Mouse (Mus musculus) layer of hippocampus, adult 11-12 months (tissue): ENCODE measurements around the gene Sms.

Experiments used
- DNase-seq: peaks from one replicate; pipeline ENCODE4 v3.0.0; 2022; ENCODE audit warnings: low spot score

Sms gene

DNA sequence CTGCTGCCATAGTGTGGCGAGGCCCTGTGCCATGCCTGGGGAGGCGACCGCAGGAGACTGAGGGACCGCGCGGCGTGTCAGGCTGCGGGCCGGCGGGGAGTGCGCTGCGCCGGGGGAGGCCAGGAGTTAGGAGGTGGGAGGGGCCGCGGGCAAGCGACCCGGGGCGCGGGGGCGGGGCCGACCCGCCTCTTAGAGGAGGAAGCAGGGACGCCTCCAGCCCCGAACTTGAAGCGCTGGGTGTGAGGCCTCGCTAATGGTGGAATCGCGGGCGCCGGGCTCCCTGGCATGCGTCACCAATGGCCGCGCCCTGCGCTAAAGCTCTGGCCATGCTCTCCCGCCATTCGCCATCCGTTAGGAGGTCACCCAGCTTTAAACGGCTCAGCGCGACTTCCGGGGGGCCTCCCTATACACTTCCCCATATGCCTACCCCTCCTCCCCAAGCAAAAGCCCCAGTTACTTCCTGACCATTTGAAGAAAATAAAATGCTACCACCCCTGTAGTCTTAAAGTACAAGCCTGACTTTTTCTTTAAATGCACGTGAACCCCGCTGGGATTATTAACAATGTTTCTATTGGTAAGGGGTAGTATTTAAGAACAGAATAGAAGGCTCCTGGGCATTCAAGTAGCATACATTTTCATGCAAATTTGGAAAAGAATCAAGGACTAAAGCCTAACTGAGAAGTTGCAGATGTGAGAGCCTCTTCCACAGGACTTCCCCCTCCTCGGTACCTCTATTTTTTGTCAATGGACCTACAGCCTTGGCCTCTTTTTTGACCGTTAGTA lies at the start of gene Sms:
TSS of gene Sms (minus strand) at position 344 of the 783 bp plus-strand sequence.
- peak; percentile 29 for DNase-seq

DNA sequence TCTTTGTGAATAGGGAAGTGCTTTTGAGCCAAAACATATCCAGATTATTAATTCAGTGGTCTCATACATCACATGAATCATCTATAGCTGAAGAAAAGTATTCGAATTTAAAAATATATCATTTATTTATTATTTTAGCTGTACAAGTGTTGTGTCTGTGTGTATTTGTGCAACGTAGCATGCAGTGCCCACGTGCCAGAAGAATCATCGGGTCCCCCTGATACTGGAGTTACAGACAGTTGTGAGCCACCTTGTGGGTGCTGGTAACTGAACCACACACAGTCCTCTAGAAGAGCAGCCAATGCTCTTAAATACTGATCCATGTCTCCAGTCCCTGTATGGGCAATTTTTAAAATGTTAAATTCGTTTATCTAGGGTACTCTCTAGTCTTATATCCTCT lies 14.3 kb upstream of the Sms start:
- no peak for DNase-seq

DNA sequence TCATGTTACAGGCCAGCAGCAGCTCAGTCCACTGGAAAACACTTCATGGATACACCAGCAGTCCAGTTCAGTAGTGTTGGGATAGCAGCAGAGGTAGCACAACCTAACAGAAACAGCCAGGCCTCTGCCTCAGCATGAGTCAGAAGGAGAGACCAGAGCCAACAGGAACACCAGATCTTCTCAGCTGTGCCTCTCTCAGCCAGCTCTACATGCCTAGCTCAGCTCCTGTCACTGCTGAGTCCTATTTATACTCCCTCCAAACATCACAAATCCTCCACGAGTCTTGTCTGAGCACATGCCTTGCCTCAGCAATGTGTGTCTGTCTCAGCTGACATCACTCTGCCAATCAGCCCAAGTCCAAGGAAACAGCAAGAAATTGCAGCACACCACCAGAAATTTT lies 12.4 kb upstream of the Sms start:
- no peak for DNase-seq

DNA sequence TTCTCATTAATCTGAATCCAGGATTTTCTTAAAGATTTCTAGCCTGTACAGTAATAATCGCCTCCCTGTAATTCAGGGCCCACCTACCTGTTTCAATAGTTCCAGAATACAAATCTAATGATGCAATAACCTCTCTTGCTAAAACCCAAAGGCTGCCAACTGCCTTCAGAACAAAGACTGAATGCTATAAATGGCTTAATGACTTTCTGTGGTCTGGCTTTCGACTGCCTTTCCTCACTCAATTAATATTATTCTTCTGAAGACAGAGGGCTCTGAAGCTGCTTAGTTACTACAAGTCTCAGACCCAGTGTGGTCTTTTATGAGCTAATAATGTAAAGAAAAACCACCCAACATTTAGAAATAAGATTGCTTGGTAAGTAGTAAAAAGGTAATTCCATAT lies 9.8 kb upstream of the Sms start:
- no peak for DNase-seq

DNA sequence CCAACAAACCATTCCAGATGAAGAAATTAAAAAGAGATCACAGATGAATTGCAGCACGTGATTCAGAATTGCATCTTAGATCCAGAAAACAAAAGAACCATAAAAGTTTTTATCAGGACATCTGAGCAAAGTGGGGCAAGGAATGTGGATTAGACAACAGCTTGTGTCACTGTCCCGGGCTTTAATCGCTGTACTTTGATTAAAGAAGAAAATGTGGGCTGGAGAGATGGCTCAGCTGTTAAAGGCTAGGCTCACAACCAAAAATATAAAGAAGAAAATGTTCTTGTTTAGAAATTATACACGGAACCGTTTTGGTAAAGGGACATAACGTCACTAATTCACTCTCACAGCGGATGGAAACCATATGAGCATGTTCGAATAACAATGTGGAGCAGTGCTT lies 7.9 kb upstream of the Sms start:
- no peak for DNase-seq

DNA sequence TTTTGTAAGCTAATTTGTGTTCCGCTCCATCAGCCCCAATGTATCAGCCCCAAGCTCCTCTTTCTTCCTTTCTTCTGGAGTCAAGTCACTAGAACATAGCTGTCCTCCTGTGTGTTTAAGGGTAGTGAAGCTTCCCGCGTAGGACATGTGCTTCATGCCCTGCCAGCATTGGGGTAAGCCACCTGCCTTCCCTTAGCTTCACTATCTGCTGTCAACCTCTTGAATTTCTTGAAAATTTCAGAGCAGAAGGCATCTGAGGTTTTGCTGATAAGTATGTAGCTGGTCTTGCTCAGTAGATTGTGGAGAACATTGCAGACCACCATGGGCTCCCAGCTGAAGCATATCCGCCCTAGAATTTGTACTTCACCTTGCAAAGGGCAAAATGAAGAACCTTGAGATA lies 1.1 kb upstream of the Sms start:
- no peak for DNase-seq

DNA sequence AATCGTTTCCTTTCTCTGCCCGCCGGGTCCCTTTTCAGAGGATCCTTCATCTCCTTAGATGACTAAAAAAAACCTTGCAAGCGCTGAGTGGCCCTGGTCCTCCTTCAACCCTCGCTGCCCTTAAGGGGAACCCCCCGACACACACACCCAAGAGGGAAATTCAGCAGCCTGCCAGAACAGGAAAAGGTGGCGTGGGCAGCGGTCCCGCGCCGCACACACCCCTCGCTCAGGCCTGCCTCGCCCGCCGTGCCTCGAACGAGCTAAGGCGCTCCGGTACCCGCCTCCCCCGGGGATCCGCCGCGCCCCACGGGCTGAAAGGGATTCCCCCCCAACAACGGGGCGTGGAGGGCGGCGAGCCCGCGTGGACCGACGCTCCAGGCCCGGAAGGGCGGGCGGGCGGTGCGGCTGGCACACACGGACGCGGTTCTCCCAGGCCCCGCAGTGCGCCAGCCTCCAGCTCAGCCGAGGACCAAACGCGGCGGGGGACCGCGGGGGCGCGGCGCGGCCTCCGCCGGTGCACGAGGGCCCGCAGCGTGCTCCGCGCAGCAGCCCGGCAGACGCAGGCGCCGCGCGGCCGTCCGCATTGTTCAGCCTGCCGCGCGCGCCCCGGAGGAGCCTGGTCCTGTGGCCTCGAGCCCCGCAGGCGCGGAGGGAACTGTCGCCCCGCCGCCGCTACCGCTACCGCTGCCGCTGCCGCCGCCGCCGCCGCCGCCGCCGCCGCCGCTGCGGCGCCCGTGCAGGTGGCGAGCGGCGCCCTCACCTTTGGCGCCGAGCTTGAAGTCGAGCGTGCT lies 747 bp downstream of the Sms start:
- DNase-seq = peak; percentile 7

DNA sequence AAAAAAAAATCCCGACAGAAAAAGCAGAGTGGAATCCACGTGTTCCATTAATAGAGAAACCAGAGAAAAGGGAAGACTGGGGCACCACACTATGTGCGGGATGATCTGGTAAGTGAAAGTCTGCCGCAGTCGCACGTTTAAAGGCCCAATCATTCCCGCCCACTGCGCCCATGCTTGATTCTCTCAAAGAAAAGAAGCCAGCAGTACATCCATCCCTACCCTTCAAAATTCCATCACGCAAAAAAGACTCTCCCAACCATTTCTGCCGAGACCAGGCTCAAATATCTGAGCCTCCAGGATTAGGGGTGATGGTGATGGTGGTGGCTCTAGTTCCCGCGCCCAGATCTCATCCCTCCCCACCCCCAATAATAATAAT lies 1.3 kb downstream of the Sms start:
- DNase-seq = peak; percentile 15

DNA sequence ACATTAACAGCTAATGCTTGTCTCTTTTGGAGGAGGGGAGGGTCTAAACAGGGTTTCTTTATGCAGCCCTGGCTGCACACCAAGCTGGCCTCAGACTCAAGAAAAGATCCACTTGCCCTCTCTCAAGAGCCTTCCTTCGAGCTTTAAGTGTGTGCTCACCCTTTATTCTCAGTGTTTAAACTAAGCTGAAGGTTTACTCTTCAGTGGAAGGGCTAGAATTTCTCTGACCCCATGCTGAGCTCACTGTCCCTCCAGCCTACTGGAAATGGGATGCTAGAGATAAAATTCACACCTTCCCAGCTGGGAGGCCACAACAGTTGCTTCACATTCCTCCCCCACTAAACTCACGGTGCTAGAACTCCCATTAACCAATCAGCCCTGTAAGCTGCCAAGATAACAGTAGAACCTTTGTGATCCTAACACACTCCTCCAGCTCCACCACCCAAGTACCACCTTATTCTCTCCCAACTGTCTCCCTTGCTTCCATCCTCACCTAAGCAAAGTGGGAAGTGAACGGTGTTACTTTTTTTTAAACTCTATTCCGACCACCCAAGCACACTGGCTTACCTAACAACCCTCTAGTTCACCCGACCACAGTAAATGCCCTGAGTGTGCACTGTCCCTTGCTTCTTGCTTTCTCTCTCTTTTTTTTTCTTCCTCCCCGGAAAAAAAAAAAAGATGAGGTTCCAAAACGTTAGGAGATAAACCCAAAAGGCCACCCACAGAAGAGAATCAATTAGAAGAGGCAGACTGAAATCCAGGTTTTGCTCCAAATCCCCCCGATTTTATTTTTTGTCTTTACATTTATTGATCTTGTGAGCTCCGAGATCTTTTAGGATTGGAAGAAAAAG lies 2.0 kb downstream of the Sms start:
- no peak for DNase-seq

DNA sequence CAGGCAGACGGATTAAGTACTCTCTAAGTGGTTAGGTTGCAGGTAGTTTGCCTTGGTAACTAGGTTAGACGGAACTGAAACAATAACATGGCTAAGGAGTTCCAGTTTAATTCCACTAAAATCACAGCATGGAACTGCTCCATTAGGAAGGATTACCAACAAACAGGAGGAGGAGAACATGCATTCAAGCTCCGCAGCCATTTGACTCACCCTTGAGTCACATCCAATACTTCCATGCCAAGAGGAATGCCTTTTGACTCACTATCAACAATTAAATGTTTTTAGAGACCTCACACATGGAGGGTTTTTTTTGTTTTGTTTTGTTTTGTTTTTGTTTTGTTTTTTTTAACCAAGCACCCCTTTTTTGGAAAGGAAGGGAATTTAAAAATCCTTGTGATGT lies 3.3 kb downstream of the Sms start:
- DNase-seq = no peak

DNA sequence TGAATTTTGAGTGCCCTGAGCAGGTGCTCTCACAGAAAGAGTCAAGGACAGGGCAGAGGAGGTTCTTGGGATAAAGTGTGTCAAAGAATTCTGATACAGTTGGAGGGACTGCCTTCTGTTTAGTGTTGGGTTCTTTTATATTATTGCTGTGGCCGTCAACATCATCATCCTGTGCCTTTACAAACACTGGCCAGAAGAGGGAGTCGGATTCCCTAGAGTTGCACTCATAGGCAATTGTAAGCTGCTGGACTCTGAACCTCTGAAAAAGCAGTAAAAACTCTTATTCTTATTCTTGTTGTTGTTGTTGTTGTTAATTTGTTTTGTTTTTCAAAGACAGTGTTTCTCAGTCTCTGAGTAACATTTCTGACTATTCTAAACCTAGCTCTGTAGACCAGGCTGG lies 5.3 kb downstream of the Sms start:
- peak; percentile 10 for DNase-seq

DNA sequence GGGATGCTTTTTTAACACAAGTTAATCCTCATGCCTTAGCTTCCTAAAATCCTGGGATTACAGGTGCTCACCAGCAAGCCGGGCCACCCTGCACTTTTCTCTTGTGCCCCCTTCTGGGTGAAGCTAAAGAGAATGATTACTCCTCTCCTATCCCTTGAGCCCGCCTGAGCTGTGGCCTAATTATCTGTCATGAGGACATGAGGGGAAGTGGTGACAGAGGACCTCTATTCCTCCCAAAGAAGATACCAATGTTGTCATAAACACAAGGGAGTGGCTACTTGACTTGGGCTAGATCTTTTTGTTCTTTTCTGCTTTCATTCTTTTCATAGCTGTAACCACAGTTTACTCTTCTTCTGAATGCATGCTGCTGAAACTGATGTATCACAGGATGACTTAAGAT lies 9.2 kb downstream of the Sms start:
- no peak for DNase-seq

DNA sequence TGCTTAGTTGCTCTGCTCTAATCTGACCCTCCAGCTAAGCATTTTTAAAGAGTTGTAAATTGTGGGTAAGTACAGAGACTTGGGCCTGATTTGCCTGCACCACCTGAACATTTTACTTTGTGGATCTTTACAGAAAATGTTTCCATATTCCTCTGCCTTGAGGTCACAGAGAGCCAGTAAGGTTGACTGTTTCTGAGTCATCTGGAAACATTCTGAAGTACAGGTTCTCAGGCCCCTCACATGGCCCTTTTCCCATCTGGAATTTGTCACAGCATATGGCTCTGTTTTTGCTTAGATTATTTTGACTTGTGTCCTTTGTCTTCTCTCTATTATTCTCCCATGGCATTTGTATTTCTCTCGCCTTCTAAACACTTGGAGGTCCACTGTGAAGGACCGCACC lies 10.2 kb downstream of the Sms start:
- DNase-seq = no peak

DNA sequence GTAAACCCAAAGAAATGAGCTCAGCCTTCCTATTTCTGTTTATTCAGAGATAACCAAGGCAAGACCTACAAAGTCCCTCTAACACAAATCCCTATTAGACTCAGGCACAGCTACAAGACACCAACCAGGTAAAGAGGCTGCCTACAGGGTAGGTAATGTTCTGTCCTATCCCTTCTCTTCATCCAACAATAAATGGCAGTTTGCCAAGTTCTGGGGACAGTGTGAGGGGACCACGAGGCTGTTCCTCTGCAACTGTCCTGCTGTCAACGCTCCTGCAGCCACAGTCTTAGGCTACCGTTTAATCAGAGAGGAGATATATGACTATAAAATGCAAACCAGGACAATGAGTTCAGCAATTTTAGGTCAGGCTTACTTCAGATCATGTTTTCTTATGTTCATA lies 14.8 kb downstream of the Sms start:
- DNase-seq = no peak

DNA sequence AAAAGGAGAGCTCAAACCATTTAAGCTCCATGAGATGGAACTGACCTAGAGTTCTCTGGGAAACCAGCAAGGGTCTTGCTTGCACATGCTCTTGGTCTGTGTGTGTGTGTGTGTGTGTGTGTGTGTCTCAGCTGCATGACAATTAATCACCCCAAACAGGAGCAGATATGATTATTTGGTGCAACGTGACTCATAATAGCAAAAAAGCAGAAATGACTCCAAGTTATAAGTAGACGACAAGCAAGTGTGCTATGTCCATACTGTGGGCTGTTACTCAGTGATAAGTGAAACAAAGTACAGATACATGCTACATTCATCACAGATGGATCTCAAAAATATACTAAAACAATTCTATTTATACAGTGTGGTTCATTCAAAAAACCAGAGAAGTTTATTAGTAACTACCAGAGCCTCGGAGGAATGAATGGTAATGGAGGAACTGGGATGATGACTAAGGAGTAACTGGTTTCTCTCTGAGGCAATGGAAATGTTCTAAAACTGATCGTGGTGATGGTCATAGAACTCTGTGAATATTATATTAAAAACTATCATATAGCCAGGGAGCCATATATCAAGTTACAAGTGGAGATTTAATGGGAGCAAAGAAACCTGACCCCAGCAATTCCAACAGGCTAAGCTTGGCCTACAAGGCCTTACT lies 15.8 kb downstream of the Sms start:
- no peak for DNase-seq

DNA sequence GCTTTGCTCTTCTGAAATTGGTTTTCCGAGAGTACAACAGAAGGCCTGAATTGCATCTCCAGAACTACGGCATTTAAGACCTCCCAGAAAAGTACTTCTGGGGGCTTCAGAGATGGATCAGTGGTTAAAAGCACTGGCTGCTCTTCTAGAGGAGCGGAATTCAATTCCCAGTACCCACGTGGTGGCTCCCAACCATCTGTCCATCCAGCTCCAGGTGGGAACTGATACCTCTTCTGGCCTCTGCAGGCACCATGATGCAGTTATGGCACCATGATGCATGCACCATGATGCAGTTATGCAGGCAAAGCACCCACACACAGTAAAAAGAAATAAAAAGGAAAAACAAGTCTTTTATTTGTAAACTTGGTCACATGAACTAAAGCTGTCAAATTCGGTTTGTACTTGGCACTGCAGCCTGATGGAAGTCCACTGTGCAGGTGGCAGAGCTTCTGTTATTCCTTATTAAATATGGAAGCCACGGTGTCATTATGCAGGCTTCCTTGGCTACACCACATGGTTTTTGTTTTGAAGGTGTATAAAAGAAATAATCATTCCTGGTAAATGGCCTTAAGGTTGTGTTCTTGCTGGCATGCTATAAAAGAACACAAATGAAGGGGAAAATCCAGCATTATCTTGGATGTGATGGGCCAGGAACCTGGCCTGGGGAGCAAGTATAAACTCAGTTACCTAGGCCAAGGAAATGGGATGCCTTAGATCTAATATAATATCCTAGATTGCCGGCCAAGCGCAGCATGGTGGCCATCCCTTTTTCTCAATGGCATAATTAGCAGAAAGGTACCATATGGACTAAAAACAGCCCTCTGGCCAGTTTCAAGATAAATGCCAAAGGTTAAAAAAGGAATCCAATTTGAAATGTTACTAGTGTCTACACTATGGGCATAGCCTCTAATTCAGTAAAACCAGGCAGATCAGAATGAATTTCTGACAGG lies 20.1 kb downstream of the Sms start:
- no peak for DNase-seq

DNA sequence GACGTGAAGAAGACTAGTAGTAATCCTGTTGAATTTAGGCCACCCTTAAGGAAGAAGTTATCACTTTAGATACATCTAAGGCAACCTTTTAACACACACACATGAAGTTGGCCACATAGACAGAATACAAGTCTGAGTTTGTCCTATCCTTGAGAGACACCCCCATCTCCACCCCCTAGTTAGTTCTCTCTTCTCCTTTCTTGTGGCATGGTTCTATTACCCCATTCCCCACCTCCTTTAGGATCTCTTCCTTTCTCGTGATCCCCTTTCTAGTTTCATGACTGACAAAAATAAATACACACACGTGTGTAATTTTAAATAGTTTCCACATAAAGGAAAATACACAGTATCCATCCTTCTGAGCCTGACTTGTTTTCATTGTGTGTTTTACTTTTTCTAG lies 23.3 kb downstream of the Sms start:
- no peak for DNase-seq

DNA sequence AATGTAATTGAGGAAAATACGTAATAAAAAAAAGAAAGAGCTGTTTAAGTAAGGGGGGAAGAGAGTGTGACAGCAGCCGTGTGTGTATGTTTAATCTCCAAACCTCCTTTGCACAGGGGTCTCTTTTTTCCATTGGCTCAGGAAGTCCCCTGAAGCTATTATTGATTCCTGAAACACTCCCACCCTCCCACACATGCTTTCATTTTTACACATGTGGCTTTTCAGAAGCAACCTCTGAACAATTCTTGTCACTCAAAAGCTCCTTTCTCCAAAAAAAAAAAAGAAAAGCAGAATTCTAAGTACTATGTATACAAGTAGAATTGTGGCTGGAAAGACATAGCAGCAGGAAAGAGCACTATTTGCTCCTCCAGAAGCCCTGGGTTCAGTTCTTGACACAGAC lies 24.0 kb downstream of the Sms start:
- no peak for DNase-seq

DNA sequence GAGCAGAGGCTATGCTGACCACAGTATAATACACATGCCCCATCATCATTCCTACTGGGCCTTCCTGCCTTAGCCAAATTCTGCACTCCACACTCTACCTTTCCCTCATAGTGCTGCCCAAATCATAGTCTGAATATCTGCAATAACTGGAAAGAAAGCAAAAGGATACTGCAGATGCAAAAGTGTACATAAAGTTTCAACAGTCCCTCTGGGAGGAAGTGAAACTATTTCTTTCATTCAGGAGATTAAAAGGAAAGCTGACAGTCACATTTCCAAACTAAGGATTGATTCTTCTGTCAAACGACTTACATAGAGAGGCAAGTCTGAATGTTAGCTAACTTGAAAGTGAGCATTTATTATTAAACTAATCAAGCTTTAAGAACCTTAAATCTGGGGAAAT lies 26.1 kb downstream of the Sms start:
- no peak for DNase-seq

DNA sequence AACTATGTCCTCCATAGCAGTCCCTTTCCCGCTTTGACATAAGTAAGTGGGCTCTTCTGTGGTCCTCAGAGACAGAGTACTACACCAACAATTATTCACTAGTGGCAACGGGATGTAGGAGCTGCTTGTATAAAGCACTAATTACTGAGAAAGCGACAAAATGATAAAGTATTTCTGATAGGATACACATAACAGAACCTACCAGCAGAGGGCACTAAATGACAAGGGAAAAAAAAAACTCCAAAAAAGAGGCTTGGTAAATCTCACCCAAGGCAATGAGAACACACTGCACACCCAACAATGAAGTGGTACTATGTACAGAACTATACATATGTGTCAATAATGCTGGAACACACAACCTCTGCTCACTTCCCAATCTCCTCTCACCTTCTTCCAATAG lies 29.4 kb downstream of the Sms start:
- DNase-seq = peak; percentile 16

DNA sequence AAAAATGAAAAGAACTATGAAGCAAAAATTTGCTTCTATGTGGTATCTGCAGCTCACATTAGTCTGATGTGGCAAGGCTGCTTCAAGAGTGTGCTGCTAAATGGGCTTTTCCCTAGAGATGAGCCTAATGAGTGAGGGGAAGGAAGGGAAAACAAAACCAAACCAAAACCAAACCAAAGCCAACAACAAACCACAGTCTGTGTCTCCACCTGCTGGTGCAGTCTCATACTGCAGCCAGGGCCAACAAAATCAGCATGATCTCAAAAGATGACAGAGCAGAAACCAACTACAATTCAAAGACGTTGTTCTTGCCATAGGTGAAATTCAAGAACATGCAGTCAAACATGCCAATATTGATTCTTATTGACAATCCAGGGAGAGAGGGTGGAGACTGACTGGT lies 37.7 kb downstream of the Sms start:
- DNase-seq = peak; percentile 60
